Mouse (Mus musculus): Measurements from ENCODE around the gene Zbtb16. TPM values are rescaled to one million over a fixed set of nuclear protein-coding genes. Genes with fewer than 3 reads are reported as not detected.

Zbtb16 gene
- polyA plus RNA-seq, 1 experiment from 2014 or later, result 9.7 TPM

DNA sequence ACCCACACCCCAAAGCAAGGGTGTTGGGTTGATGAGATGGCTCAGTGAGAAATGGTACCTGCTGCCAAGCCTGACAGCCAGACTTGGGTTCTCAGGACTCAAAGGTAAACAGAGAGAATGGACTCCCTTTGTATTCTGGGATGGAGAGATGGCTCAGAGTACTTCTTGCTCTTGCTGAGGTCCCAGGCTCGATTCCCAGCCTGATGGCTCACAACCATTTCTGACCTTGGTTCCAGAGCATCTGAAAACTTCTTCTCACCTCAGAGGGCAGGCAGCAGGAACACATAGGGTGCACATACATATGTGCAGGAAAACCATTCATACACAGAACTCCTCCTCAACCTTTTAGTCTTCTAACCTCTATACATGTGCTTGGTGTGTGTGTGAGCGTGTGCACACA lies 185.2 kb downstream of the Zbtb16 start:
- ATAC-seq (ENCODE audit: low FRiP score), result no peak
- Histone ChIP-seq H3K27me3 (replicated peaks) (peaks cover 12% of the 10 kb centered on the region), H3K9ac (replicated peaks) (no peak overlapping the region), H3K9me3 (replicated peaks) (no peaks in the 10 kb centered on the region), H3K36me3 (no peaks in the 10 kb centered on the region), H3K4me2 (no peak overlapping the region), H3K27ac (replicated peaks) (no peak overlapping the region), H3K4me3 (replicated peaks) (no peak overlapping the region), H3K4me1 (peaks cover 32% of the 10 kb centered on the region)
- 75% methylated on average over 2 of the region's 2 CpGs for WGBS

GRCm38 (mm10) chr9:48649851-48650685 lies 186.0 kb downstream of the Zbtb16 start:
- Histone ChIP-seq H3K27ac (replicated peaks) (no peak overlapping the region), H3K9ac (replicated peaks) (no peak overlapping the region), H3K36me3 (no peaks in the 10 kb centered on the region), H3K4me2 (peak overlapping the region; percentile 43), H3K4me3 (replicated peaks) (no peak overlapping the region), H3K9me3 (replicated peaks) (no peaks in the 10 kb centered on the region), H3K27me3 (replicated peaks) (peaks cover 12% of the 10 kb centered on the region), H3K4me1 (peaks cover 32% of the 10 kb centered on the region)
- no peak for ATAC-seq (ENCODE audit: low FRiP score)
- WGBS, result 37% methylated on average over 17 of the region's 17 CpGs

DNA sequence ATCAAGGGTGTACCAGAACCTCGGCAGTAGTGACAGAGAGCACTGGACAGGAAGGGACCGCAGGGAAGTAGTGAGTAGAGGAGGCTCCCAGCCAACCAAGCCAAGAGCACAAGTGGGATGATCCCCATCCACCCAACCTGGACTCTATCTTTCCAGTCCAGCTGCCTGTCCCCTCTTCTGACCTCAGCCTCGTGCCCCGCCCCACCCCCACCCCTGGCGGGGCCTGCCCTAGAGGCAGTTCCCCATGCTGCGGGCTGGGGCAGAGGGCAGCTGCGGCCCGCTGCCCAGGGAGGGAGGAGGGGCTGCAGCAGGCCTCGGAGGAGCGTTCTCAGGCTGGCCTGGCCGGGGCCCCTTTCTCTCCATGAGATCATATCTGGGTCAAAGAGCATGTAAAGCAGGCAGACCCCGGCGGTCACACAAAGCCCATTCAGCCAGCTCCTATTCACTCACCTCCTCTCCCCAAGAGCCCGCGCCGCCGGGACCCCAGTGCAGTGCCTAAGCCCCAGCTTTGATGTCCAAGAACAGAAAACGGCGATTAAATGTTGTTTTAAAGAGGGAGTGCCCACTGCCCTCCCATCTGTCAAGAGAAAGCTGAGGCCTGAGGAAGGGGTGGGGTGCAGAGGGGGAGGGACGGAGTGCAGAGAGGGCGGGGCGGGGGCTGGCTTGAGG lies 186.8 kb downstream of the Zbtb16 start:
- Histone ChIP-seq H3K36me3 (no peaks in the 10 kb centered on the region), H3K4me3 (replicated peaks) (no peak overlapping the region), H3K9me3 (replicated peaks) (no peaks in the 10 kb centered on the region), H3K27me3 (replicated peaks) (peaks cover 6% of the 10 kb centered on the region; the same call in 1 of the 2 replicates), H3K4me2 (peak overlapping the region; percentile 43), H3K27ac (replicated peaks) (no peak overlapping the region), H3K9ac (replicated peaks) (no peak overlapping the region), H3K4me1 (peaks cover 32% of the 10 kb centered on the region)
- 0 out of 2 replicates have a peak, but pooled peaks have one; percentile 15 for ATAC-seq (ENCODE audit: low FRiP score)
- 3% methylated on average over 21 of the region's 22 CpGs for WGBS

GRCm38 (mm10) chr9:48648285-48649097 lies 187.5 kb downstream of the Zbtb16 start:
- H3K4me3 ChIP-seq (replicated peaks), result no peak overlapping the region
- 36% methylated on average over 12 of the region's 12 CpGs for WGBS

DNA sequence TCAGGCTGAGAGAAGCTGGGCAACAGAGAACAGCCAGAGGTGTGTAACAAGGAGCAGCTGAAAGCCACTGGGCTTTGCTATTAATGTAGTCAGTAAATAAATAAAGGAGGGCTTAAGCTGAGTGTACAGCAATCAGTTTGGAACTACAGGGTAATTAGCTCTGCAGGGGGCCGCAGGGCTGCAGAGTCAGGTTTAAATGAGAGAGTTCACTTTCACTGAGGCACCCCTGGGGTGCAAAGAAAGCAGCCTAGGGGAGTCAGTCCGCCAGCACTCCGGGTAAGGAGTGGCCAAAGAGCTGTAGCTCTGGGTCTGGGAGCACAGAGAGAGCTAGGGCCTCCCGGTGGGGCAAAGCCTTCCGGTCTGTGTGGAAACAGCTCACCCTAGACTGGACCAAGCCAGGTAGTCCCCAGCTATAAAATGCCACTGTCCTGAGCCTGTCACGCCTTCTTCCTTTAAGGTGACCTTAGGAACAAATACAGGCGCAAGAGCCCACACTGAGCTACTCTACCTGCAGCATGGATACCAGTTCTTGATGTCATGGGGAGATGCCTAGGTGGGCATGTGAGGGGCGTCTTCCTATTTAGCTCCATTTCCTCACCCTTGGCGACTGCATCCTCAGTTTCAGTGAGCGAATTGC lies 188.3 kb downstream of the Zbtb16 start:
- Histone ChIP-seq H3K36me3 (no peaks in the 10 kb centered on the region), H3K4me3 (replicated peaks) (no peak overlapping the region), H3K9ac (replicated peaks) (no peak overlapping the region), H3K27ac (replicated peaks) (no peak overlapping the region), H3K4me1 (peaks cover 32% of the 10 kb centered on the region), H3K4me2 (no peak overlapping the region), H3K27me3 (replicated peaks) (peaks cover 6% of the 10 kb centered on the region; the same call in 1 of the 2 replicates), H3K9me3 (replicated peaks) (no peaks in the 10 kb centered on the region)
- WGBS, result 28% methylated on average over 10 of the region's 10 CpGs
- ATAC-seq (ENCODE audit: low FRiP score), result no peak

More at GRCm38 (mm10) chr9:48648285-48649097, 187.5 kb downstream of the Zbtb16 start:
- 0 out of 2 replicates have a peak overlapping the region, but pooled peaks have one; percentile 3 for H3K27ac ChIP-seq (replicated peaks)
- H3K27me3 ChIP-seq (replicated peaks), result peaks cover 6% of the 10 kb centered on the region; the same call in 1 of the 2 replicates
- no peak overlapping the region for H3K9ac ChIP-seq (replicated peaks)
- no peaks in the 10 kb centered on the region for H3K9me3 ChIP-seq (replicated peaks)
- no peak overlapping the region; the same call in 1 of the 2 replicates for H3K4me2 ChIP-seq
- no peaks in the 10 kb centered on the region for H3K36me3 ChIP-seq
- no peak for ATAC-seq (ENCODE audit: low FRiP score)
- peaks cover 32% of the 10 kb centered on the region for H3K4me1 ChIP-seq

GRCm38 (mm10) chr9:48646781-48647647 lies 189.0 kb downstream of the Zbtb16 start:
- WGBS, result 49% methylated on average over 15 of the region's 16 CpGs
- H3K4me2 ChIP-seq, result no peak overlapping the region

DNA sequence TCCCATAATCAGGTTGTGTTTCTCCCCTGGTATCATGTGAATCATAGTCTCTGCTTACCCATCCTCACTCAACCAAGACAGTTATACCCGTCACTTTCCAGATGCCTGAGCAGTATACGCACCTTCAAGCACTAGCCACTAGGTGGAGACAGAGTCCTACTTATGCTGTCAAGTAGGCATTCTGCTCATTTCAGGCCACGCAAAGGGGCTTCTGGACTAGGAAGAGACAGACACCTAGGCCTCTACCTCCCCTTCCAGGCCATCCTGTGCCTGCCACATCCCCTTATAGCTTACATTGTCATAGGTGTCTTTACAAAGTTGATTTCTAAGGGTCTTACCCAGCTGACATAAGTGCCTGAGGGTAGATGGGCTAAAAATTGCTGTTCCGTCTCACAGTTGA lies 189.8 kb downstream of the Zbtb16 start:
- ATAC-seq (ENCODE audit: low FRiP score), result peak; percentile 72
- no peak overlapping the region for H3K27ac ChIP-seq (replicated peaks)
- 24% methylated on average over 4 of the region's 4 CpGs for WGBS
- no peak overlapping the region for H3K4me2 ChIP-seq
- no peak overlapping the region for H3K9ac ChIP-seq (replicated peaks)
- no peaks in the 10 kb centered on the region for H3K36me3 ChIP-seq
- H3K4me1 ChIP-seq, result peaks cover 32% of the 10 kb centered on the region
- H3K9me3 ChIP-seq (replicated peaks), result no peaks in the 10 kb centered on the region
- no peak overlapping the region for H3K4me3 ChIP-seq (replicated peaks)
- peaks cover 6% of the 10 kb centered on the region; the same call in 1 of the 2 replicates for H3K27me3 ChIP-seq (replicated peaks)

More at GRCm38 (mm10) chr9:48646781-48647647, 189.0 kb downstream of the Zbtb16 start:
- Histone ChIP-seq H3K4me1 (peaks cover 32% of the 10 kb centered on the region), H3K27ac (replicated peaks) (no peak overlapping the region), H3K27me3 (replicated peaks) (peaks cover 6% of the 10 kb centered on the region; the same call in 1 of the 2 replicates), H3K9me3 (replicated peaks) (no peaks in the 10 kb centered on the region), H3K36me3 (no peaks in the 10 kb centered on the region), H3K4me3 (replicated peaks) (no peak overlapping the region), H3K9ac (replicated peaks) (no peak overlapping the region)
- ATAC-seq (ENCODE audit: low FRiP score), result no peak

DNA sequence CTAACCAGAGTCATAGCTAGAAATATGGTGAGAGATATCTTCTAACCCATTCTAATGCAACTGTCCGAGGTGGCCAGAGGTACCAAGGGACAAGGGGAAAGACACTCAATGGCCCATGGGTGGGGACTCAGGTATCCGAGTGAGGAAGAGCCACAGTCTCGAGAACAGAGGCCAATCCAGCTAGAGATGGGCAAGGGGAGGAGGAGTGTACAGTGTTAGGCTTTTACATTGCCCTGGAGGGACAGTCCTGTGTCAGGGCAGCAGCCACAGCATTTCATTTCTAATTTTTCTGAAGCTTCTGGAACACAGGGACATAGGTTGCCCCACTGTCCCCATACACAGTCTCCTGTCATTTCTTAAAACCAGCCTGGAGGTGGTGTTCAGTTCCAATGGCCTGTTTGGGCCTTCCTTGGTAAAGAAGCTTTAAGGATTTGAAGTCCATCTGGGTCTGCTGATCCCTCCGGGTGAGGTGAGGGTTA lies 190.3 kb downstream of the Zbtb16 start:
- Histone ChIP-seq H3K9ac (replicated peaks) (no peak overlapping the region), H3K27me3 (replicated peaks) (0 out of 2 replicates have a peak, but pooled peaks cover 3% of the 10 kb centered on the region), H3K4me3 (replicated peaks) (no peak overlapping the region), H3K36me3 (no peaks in the 10 kb centered on the region), H3K4me1 (peaks cover 32% of the 10 kb centered on the region), H3K27ac (replicated peaks) (no peak overlapping the region), H3K4me2 (no peak overlapping the region), H3K9me3 (replicated peaks) (no peaks in the 10 kb centered on the region)
- 0 out of 2 replicates have a peak, but pooled peaks have one; percentile 14 for ATAC-seq (ENCODE audit: low FRiP score)
- WGBS, result 54% methylated on average over 4 of the region's 4 CpGs

DNA sequence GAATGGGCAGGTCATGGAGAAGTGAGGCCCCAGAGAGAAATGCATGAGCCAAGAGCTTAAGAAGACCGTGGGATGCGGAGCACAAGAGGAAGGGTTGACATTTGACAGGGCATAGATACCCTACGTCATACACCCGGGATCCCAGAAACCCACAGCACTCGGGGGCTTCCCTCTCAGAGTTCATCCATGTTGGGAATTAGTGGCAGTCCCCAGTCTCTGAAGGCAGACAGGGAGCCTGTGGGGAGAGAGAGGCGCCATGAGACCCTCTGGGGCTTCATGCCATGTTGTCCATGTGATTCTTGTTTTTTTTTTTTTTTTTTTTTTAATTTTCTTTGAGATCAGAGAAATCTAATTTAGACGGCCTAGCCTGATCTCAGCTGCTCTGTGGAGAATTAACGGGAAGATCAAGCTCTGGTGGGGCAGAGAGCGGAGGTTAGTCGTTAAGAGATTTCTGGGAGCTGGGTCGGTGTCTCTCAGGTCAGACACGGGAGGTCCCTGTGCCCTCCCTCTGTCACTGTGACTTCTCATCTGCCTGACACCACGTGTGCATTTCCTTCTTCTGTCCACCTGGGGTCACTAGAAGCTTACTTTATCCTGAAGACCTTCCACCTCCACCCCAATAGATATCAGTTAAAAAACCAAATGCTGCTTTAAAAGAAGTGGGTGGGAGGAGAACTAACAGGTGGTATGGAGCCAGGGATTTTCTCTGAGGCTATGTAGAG lies 190.9 kb downstream of the Zbtb16 start:
- no peak overlapping the region for H3K4me3 ChIP-seq (replicated peaks)
- no peak for ATAC-seq (ENCODE audit: low FRiP score)
- H3K27me3 ChIP-seq (replicated peaks), result 0 out of 2 replicates have a peak, but pooled peaks cover 3% of the 10 kb centered on the region
- H3K36me3 ChIP-seq, result no peaks in the 10 kb centered on the region
- peaks cover 30% of the 10 kb centered on the region for H3K4me1 ChIP-seq
- H3K4me2 ChIP-seq, result no peak overlapping the region
- H3K9ac ChIP-seq (replicated peaks), result no peak overlapping the region
- H3K9me3 ChIP-seq (replicated peaks), result no peaks in the 10 kb centered on the region
- WGBS, result 54% methylated on average over 13 of the region's 13 CpGs
- H3K27ac ChIP-seq (replicated peaks), result no peak overlapping the region

GRCm38 (mm10) chr9:48644376-48644775 lies 191.6 kb downstream of the Zbtb16 start:
- Histone ChIP-seq H3K4me3 (replicated peaks) (no peak overlapping the region), H3K9me3 (replicated peaks) (no peaks in the 10 kb centered on the region), H3K27me3 (replicated peaks) (peaks cover 3% of the 10 kb centered on the region; the same call in 1 of the 2 replicates), H3K36me3 (no peaks in the 10 kb centered on the region), H3K4me2 (no peak overlapping the region), H3K9ac (replicated peaks) (no peak overlapping the region), H3K27ac (replicated peaks) (no peak overlapping the region), H3K4me1 (peaks cover 23% of the 10 kb centered on the region)
- ATAC-seq (ENCODE audit: low FRiP score), result no peak
- 89% methylated on average over 3 of the region's 3 CpGs for WGBS
